Mouse (Mus musculus) liver, adult 2 months (tissue): ENCODE results near the gene Mnat1.

Experiments used
- CTCF ChIP-seq: fragments of 200-500 bp; IDR thresholded peaks from 2 replicates; pipeline ENCODE4 v1.5.1; 2011; ENCODE audit warnings: low read depth, low read length, control low read depth
- POLR2A ChIP-seq: fragments of 200-500 bp; IDR thresholded peaks from 2 replicates; pipeline ENCODE4 v1.6.1; 2011; ENCODE audit warnings: low read length, control low read depth; ENCODE audit not compliant: insufficient read depth; ENCODE audit errors: extremely low read depth

DNA sequence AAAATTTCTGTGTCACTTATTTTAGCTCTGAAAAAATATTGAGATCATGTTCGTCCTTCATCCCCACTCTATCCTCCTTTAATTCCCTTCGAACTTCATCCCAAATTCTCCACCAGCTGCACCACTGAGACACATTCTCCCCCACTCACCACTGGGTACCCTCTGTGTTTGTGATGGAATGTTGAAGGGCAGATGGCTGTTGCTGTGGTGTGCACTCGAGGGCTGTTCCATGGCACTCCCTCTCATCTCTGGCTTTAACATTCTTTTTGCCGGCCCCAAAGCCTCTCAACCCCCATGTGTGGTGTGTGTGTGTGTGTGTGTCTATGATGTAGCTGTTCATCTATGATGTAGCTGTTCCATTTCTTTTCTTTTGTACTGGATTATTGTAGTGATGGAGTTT lies 1.7 kb downstream of the Mnat1 start:
- TF ChIP-seq CTCF (no peak), POLR2A (no peak)
